Mouse (Mus musculus) MEL (cell line): ENCODE measurements at regions not wholly inside any gene's neighbourhood (a gene's known extent, or its start where the extent isn't known, plus 50 kb on each side); places are given as distances from the start of the nearest gene placed in this dataset.

Source experiments
- DNase-seq: peaks from one replicate; pipeline ENCODE4 v3.0.0; 2011; ENCODE audit warnings: low read depth, low spot score
- H3K27ac ChIP-seq: 2 replicates; pipeline ENCODE4 v1.5.1; 2012; ENCODE audit warnings: low read depth, mild to moderate bottlenecking, control low read depth, low read length, moderate library complexity; ENCODE audit not compliant: control insufficient read depth
- H3K27me3 ChIP-seq, 2 experiments: fragments of 150-350 bp in 1 of 2; sonication (generic) in 1 of 2; 2 replicates each; pipeline ENCODE4 v1.6.1; 2012; ENCODE audit warnings: low read length in 2 of 2, mild to moderate bottlenecking in 2 of 2, improper control_type of control experiment in 1 of 2, moderate library complexity in 1 of 2; ENCODE audit not compliant: insufficient read depth in 2 of 2, control insufficient read depth in 1 of 2
- H3K36me3 ChIP-seq, 2 experiments: 2 replicates each; pipeline ENCODE4 v1.6.1; 2012 to 2014; ENCODE audit warnings: low read length in 2 of 2, improper control_type of control experiment in 1 of 2, inconsistent platforms in 1 of 2, mild to moderate bottlenecking in 1 of 2; ENCODE audit not compliant: insufficient read depth in 2 of 2, control insufficient read depth in 1 of 2
- H3K4me1 ChIP-seq, 2 experiments: fragments of 150-350 bp in 1 of 2; sonication (generic) in 1 of 2; 2 replicates each; pipeline ENCODE4 v1.6.1; 2012; ENCODE audit warnings: low read length in 2 of 2, improper control_type of control experiment in 1 of 2, mild to moderate bottlenecking in 1 of 2; ENCODE audit not compliant: insufficient read depth in 2 of 2, control insufficient read depth in 1 of 2
- H3K4me3 ChIP-seq, 2 experiments: fragments of 150-350 bp in 1 of 2; sonication (generic) in 1 of 2; 2 replicates each; pipeline ENCODE4 v1.5.1; 2012; ENCODE audit warnings: low read depth in 2 of 2, low read length in 2 of 2, mild to moderate bottlenecking in 2 of 2, moderate library complexity in 2 of 2, control low read depth in 1 of 2, improper control_type of control experiment in 1 of 2; ENCODE audit not compliant: control insufficient read depth in 1 of 2, insufficient read depth in 1 of 2
- H3K79me2 ChIP-seq: 2 replicates; pipeline ENCODE4 v1.6.1; 2012; ENCODE audit warnings: mild to moderate bottlenecking, low read length, moderate library complexity; ENCODE audit not compliant: control insufficient read depth, poor library complexity, insufficient read depth
- H3K9ac ChIP-seq: 2 replicates; pipeline ENCODE4 v1.6.1; 2012; ENCODE audit warnings: low read depth, mild to moderate bottlenecking, control low read depth, low read length, moderate library complexity; ENCODE audit not compliant: control insufficient read depth, poor library complexity, severe bottlenecking
- H3K9me3 ChIP-seq: fragments of 150-350 bp; sonication (generic); replicated peaks from 2 replicates; pipeline ENCODE4 v1.6.1; 2012; ENCODE audit warnings: mild to moderate bottlenecking, low read length, improper control_type of control experiment, moderate library complexity; ENCODE audit not compliant: insufficient read depth
- BHLHE40 ChIP-seq: IDR thresholded peaks from 2 replicates; pipeline ENCODE4 v1.6.1; 2012; ENCODE audit warnings: low read depth, mild to moderate bottlenecking, inconsistent platforms, low read length, improper control_type of control experiment, borderline replicate concordance
- CHD1 ChIP-seq: IDR thresholded peaks from 2 replicates; pipeline ENCODE4 v1.6.1; 2012; ENCODE audit warnings: low read depth, mild to moderate bottlenecking, inconsistent platforms, low read length, improper control_type of control experiment
- CHD2 ChIP-seq: IDR thresholded peaks from 2 replicates; pipeline ENCODE4 v1.6.1; 2011; ENCODE audit warnings: low read length, improper control_type of control experiment
- ELF1 ChIP-seq: IDR thresholded peaks from 2 replicates; pipeline ENCODE4 v1.6.1; 2014; ENCODE audit warnings: low read depth, mild to moderate bottlenecking, inconsistent platforms, low read length, improper control_type of control experiment, moderate library complexity
- ETS1 ChIP-seq: IDR thresholded peaks from 2 replicates; pipeline ENCODE4 v1.6.1; 2012; ENCODE audit warnings: low read depth, mild to moderate bottlenecking, inconsistent platforms, low read length, improper control_type of control experiment, moderate library complexity
- GABPA ChIP-seq: IDR thresholded peaks from 2 replicates; pipeline ENCODE4 v1.6.1; 2012; ENCODE audit warnings: low read depth, mild to moderate bottlenecking, inconsistent platforms, low read length, improper control_type of control experiment, moderate library complexity
- MAFK ChIP-seq: IDR thresholded peaks from 2 replicates; pipeline ENCODE4 v1.6.1; 2011; ENCODE audit warnings: low read depth, mild to moderate bottlenecking, low read length, improper control_type of control experiment, borderline replicate concordance
- MAZ ChIP-seq: IDR thresholded peaks from 2 replicates; pipeline ENCODE4 v1.6.1; 2012; ENCODE audit warnings: low read depth, mild to moderate bottlenecking, inconsistent platforms, low read length, improper control_type of control experiment
- MEF2A ChIP-seq: IDR thresholded peaks from 2 replicates; pipeline ENCODE4 v1.6.1; 2014; ENCODE audit warnings: low read depth, mild to moderate bottlenecking, inconsistent platforms, low read length, improper control_type of control experiment; ENCODE audit not compliant: poor library complexity, insufficient replicate concordance, severe bottlenecking; ENCODE audit errors: extremely low read depth
- MYB ChIP-seq: IDR thresholded peaks from 2 replicates; pipeline ENCODE4 v1.6.1; 2011; ENCODE audit warnings: mild to moderate bottlenecking, low read depth, low read length, improper control_type of control experiment
- MYC ChIP-seq: IDR thresholded peaks from 2 replicates; pipeline ENCODE4 v1.6.1; 2011; ENCODE audit warnings: low read depth, mild to moderate bottlenecking, low read length, improper control_type of control experiment, moderate library complexity
- POLR2A ChIP-seq, 2 experiments: IDR thresholded peaks; 2 replicates each; pipeline ENCODE4 v1.6.1; 2011 to 2012; ENCODE audit warnings: low read length in 2 of 2, mild to moderate bottlenecking in 2 of 2, control low read depth in 1 of 2, improper control_type of control experiment in 1 of 2, low read depth in 1 of 2, moderate library complexity in 1 of 2; ENCODE audit not compliant: control insufficient read depth in 1 of 2, insufficient read depth in 1 of 2, poor library complexity in 1 of 2
- POLR2AphosphoS2 ChIP-seq: IDR thresholded peaks from 2 replicates; pipeline ENCODE4 v1.6.1; 2011; ENCODE audit warnings: low read length, improper control_type of control experiment
- POLR2AphosphoS5 ChIP-seq: IDR thresholded peaks from 2 replicates; pipeline ENCODE4 v1.6.1; 2012; ENCODE audit warnings: low read depth, borderline replicate concordance, mild to moderate bottlenecking, inconsistent platforms, low read length, moderate library complexity, mixed read lengths
- RAD21 ChIP-seq: IDR thresholded peaks from 2 replicates; pipeline ENCODE4 v1.6.1; 2011; ENCODE audit warnings: mild to moderate bottlenecking, low read depth, low read length, improper control_type of control experiment
- SIN3A ChIP-seq: IDR thresholded peaks from 2 replicates; pipeline ENCODE4 v1.6.1; 2012; ENCODE audit warnings: low read length, improper control_type of control experiment, inconsistent platforms
- TAL1 ChIP-seq: IDR thresholded peaks from 2 replicates; pipeline ENCODE4 v1.6.1; 2012; ENCODE audit warnings: mild to moderate bottlenecking, inconsistent platforms, low read length, moderate library complexity, mixed read lengths
- TBP ChIP-seq: IDR thresholded peaks from 2 replicates; pipeline ENCODE4 v1.8.0; 2011; ENCODE audit warnings: low read depth, low read length, improper control_type of control experiment
- TCF12 ChIP-seq: IDR thresholded peaks from 2 replicates; pipeline ENCODE4 v1.6.1; 2014; ENCODE audit warnings: low read depth, mild to moderate bottlenecking, inconsistent platforms, low read length, improper control_type of control experiment, moderate library complexity
- UBTF ChIP-seq: IDR thresholded peaks from 2 replicates; pipeline ENCODE4 v1.6.1; 2012; ENCODE audit warnings: low read depth, mild to moderate bottlenecking, inconsistent platforms, low read length, improper control_type of control experiment, moderate library complexity, borderline replicate concordance; ENCODE audit not compliant: insufficient read depth
- ZMIZ1 ChIP-seq: IDR thresholded peaks from 2 replicates; pipeline ENCODE4 v1.6.1; 2012; ENCODE audit warnings: low read depth, mild to moderate bottlenecking, inconsistent platforms, low read length, improper control_type of control experiment, moderate library complexity

DNA sequence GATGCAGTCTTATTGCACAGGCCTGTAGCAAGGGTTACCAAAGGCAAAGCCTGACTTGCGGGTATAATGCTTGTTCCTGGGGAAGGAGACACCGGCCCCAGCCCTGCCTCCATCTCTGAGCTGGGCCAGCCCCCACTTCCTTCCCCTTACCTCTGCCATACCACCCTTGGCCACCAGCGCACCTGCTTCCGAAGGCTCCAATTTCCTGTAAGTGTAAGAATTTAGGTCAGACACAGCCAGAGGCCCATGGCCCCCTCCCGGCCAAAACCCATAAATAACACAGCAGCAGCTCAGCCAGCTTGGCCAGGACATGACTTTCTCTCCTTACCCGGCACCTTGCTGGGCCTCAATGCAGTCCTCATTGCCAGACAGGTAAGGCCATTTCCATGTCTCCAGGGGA is 88.2 kb upstream of the Wnt4 start:
- TF ChIP-seq ELF1 (no peak), MAFK (no peak), ETS1 (no peak), TCF12 (no peak), GABPA (no peak), BHLHE40 (no peak), ZMIZ1 (no peak), MEF2A (no peak), POLR2AphosphoS2 (no peak), MYC (no peak), UBTF (no peak), MAZ (no peak), SIN3A (no peak), TBP (no peak), POLR2A (IDR thresholded peaks at IDR 0.05; ENCODE audit: control insufficient read depth in 1 of 2, insufficient read depth in 1 of 2, low read depth in 1 of 2, low read length in 2 of 2, poor library complexity in 1 of 2) (no peak), MYB (no peak), TAL1 (no peak), CHD1 (no peak)
- no peaks in the 10 kb centered on the region for H3K9me3 ChIP-seq
- no peaks in the 10 kb centered on the region for H3K27me3 ChIP-seq
- no peaks in the 10 kb centered on the region for H3K36me3 ChIP-seq
- no peaks in the 10 kb centered on the region for H3K4me1 ChIP-seq
- H3K27ac ChIP-seq: no peak overlapping the region
- no peak overlapping the region for H3K4me3 ChIP-seq
- no peak for DNase-seq
- H3K9ac ChIP-seq: no peak overlapping the region
- H3K79me2 ChIP-seq: no peaks in the 10 kb centered on the region

- DNase-seq: peak; percentile 40
- Histone ChIP-seq H3K79me2 (no peaks in the 10 kb centered on the region), H3K4me3 (no peak overlapping the region), H3K27ac (no peak overlapping the region), H3K4me1 (no peaks in the 10 kb centered on the region), H3K27me3 (no peaks in the 10 kb centered on the region), H3K9me3 (no peaks in the 10 kb centered on the region), H3K36me3 (no peaks in the 10 kb centered on the region), H3K9ac (no peak overlapping the region)
- TF ChIP-seq POLR2AphosphoS5 (no peak), CHD2 (no peak), TAL1 (no peak), SIN3A (no peak), RAD21 (no peak)
Observed at GRCm38 (mm10) chr4:137187592-137187991, 89.7 kb upstream of the Wnt4 start.
